Mouse (Mus musculus): ENCODE data around the gene Chsy1.

Gene Chsy1

GRCm38 (mm10) chr7:66140923-66141570 is 31.7 kb downstream of the Chsy1 start:
- no peak for DNase-seq

GRCm38 (mm10) chr7:66142514-66142913 is 33.2 kb downstream of the Chsy1 start:
- DNase-seq: no peak

- DNase-seq: no peak
These were observed 35.2 kb downstream of the Chsy1 start for GRCm38 (mm10) chr7:66144543-66144942.

GRCm38 (mm10) chr7:66147156-66147555 is 37.8 kb downstream of the Chsy1 start:
- no peak for DNase-seq

GRCm38 (mm10) chr7:66147816-66148215 is 38.5 kb downstream of the Chsy1 start:
- no peak for DNase-seq

- no peak for DNase-seq
These were observed 40.2 kb downstream of the Chsy1 start for GRCm38 (mm10) chr7:66149506-66149905.

GRCm38 (mm10) chr7:66150411-66150810 is 41.1 kb downstream of the Chsy1 start:
- DNase-seq: no peak

- DNase-seq: no peak
These were observed 48.1 kb downstream of the Chsy1 start for GRCm38 (mm10) chr7:66157413-66157812.

GRCm38 (mm10) chr7:66157861-66158415 is 48.6 kb downstream of the Chsy1 start:
- DNase-seq: no peak

GRCm38 (mm10) chr7:66158616-66159129 is 49.4 kb downstream of the Chsy1 start:
- DNase-seq: no peak

- DNase-seq: no peak
These were observed 50.6 kb downstream of the Chsy1 start for GRCm38 (mm10) chr7:66159961-66160360.

- no peak for DNase-seq
These were observed 52.5 kb downstream of the Chsy1 start for GRCm38 (mm10) chr7:66161836-66162235.

GRCm38 (mm10) chr7:66162489-66162888 is 53.2 kb downstream of the Chsy1 start:
- DNase-seq: no peak

GRCm38 (mm10) chr7:66162981-66163380 is 53.7 kb downstream of the Chsy1 start:
- DNase-seq: no peak

- DNase-seq: no peak
These were observed 55.2 kb downstream of the Chsy1 start for GRCm38 (mm10) chr7:66164427-66165031.

- no peak for DNase-seq
These were observed 55.9 kb downstream of the Chsy1 start for GRCm38 (mm10) chr7:66165036-66165798.

- no peak for DNase-seq
These were observed 59.6 kb downstream of the Chsy1 start for GRCm38 (mm10) chr7:66168877-66169276.

GRCm38 (mm10) chr7:66169476-66169875 is 60.2 kb downstream of the Chsy1 start:
- DNase-seq: no peak

GRCm38 (mm10) chr7:66170802-66171505 is 61.6 kb downstream of the Chsy1 start:
- DNase-seq: no peak

- DNase-seq: no peak
These were observed 66.4 kb downstream of the Chsy1 start for GRCm38 (mm10) chr7:66175738-66176137.

GRCm38 (mm10) chr7:66176256-66176655 is 66.9 kb downstream of the Chsy1 start:
- DNase-seq: no peak

GRCm38 (mm10) chr7:66176929-66177328 is 67.6 kb downstream of the Chsy1 start:
- DNase-seq: no peak

- no peak for DNase-seq
These were observed 68.8 kb downstream of the Chsy1 start for GRCm38 (mm10) chr7:66178101-66178500.
